Mouse (Mus musculus) pancreas, adult 10 weeks (tissue): ENCODE results near the gene Orai2. TPM values are rescaled to one million over a fixed set of nuclear protein-coding genes. Genes with fewer than 3 reads are reported as not detected.

Experiments used
- polyA plus RNA-seq: library from polyadenylated mRNA; stranded (reverse); fragments of 350-450 nt; fragmentation: Illumina TruSeq; extraction: RNeasy Lipid Tissue Mini Kit (QIAGEN cat#74804); gene quantifications from one replicate; pipeline ENCODE4 v1.2.3, GENCODE M21; 2015; ENCODE audit warnings: low read depth, low replicate concordance; ENCODE audit not compliant: insufficient read depth

The Orai2 gene
- polyA plus RNA-seq = 8.7 TPM

GRCm38 (mm10) chr5:136170512-136171362 is at the start of gene Orai2:
Gene Orai2 (minus strand): TSS chr5:136170713.

GRCm38 (mm10) chr5:136198474-136199391 is 28.2 kb upstream of the Orai2 start, which contains the start of gene Prkrip1:
Gene Prkrip1 (minus strand): TSS chr5:136198963.

GRCm38 (mm10) chr5:136135571-136136291 is 34.8 kb downstream of the Orai2 start, which contains the start of the genes Lrwd1 and Alkbh4:
Gene Lrwd1 (minus strand): TSS chr5:136136074.
Gene Alkbh4 (plus strand): TSS chr5:136136146.

GRCm38 (mm10) chr5:136115891-136116783 is 54.4 kb downstream of the Orai2 start, which contains the start of gene Polr2j:
Gene Polr2j (plus strand): TSS chr5:136116631.

Other genes with a start within 250 kb of the Orai2 start
- 17.9 TPM for gene Ywhag, start 236.1 kb downstream of the Orai2 start, polyA plus RNA-seq
- 2.0 TPM for gene Ssc4d, start 196.2 kb downstream of the Orai2 start, polyA plus RNA-seq
- gene Zp3, start 190.6 kb downstream of the Orai2 start, polyA plus RNA-seq = not detected
- 4.0 TPM for gene Dtx2, start 175.9 kb downstream of the Orai2 start, polyA plus RNA-seq
- 40.8 TPM for gene Upk3b, start 132.2 kb downstream of the Orai2 start, polyA plus RNA-seq
- gene Upk3bl, start 116.2 kb downstream of the Orai2 start, polyA plus RNA-seq = not detected
- 12.8 TPM for gene Rasa4, start 86.8 kb downstream of the Orai2 start, polyA plus RNA-seq
- gene Polr2j, start 54.1 kb downstream of the Orai2 start, polyA plus RNA-seq = 22.9 TPM
- 3.7 TPM for gene Lrwd1, start 34.6 kb downstream of the Orai2 start, polyA plus RNA-seq
- 3.7 TPM for gene Alkbh4, start 34.6 kb downstream of the Orai2 start, polyA plus RNA-seq
- gene Prkrip1, start 28.2 kb upstream of the Orai2 start, polyA plus RNA-seq = 5.8 TPM
- gene Sh2b2, start 75.8 kb upstream of the Orai2 start, polyA plus RNA-seq = 0.55 TPM